Mouse (Mus musculus) heart, postnatal 0 days (tissue): Measurements from ENCODE around the gene Pafah1b1. TPM values are rescaled to one million over a fixed set of nuclear protein-coding genes. Genes with fewer than 3 reads are reported as not detected.

ENCODE experiments used
- ATAC-seq: fragments of 200-750 bp; cut with Nextera tagmentation; 2 replicates; pipeline ENCODE4 v1.8.0; 2017; ENCODE audit warnings: low read depth, moderate number of reproducible peaks, moderate library complexity; ENCODE audit not compliant: insufficient read depth
- DNase-seq: peaks from one replicate; pipeline ENCODE4 v3.0.0-alpha.2; 2016; ENCODE audit warnings: low spot score
- H3K27ac ChIP-seq: fragments of 300-500 bp; sonication (generic); 2 replicates; pipeline ENCODE4 v1.5.1; 2014; ENCODE audit warnings: low read depth, mild to moderate bottlenecking
- H3K27me3 ChIP-seq: fragments of 300-500 bp; sonication (generic); 2 replicates; pipeline ENCODE4 v1.6.1; 2014; ENCODE audit warnings: low read length, mixed read lengths; ENCODE audit not compliant: control insufficient read depth, insufficient read depth
- H3K36me3 ChIP-seq: fragments of 300-500 bp; sonication (generic); replicated peaks from 2 replicates; pipeline ENCODE4 v1.6.1; 2014; ENCODE audit warnings: low read length, mixed read lengths; ENCODE audit not compliant: control insufficient read depth, insufficient read depth
- H3K4me1 ChIP-seq: fragments of 300-500 bp; sonication (generic); 2 replicates; pipeline ENCODE4 v1.6.1; 2014; ENCODE audit warnings: antibody characterized with exemption; ENCODE audit not compliant: control insufficient read depth, insufficient read depth
- H3K4me2 ChIP-seq: fragments of 300-500 bp; sonication (generic); 2 replicates; pipeline ENCODE4 v1.6.1; 2014; ENCODE audit warnings: low read depth, mild to moderate bottlenecking, low read length, moderate library complexity
- H3K4me3 ChIP-seq: fragments of 300-500 bp; sonication (generic); 2 replicates; pipeline ENCODE4 v1.5.1; 2014; ENCODE audit warnings: low read depth, low read length
- H3K9ac ChIP-seq: fragments of 300-500 bp; sonication (generic); replicated peaks from 2 replicates; pipeline ENCODE4 v1.6.1; 2014; ENCODE audit warnings: low read depth, low read length, mixed read lengths
- H3K9me3 ChIP-seq: fragments of 300-500 bp; sonication (generic); replicated peaks from 2 replicates; pipeline ENCODE4 v1.6.1; 2016; ENCODE audit warnings: low read length; ENCODE audit not compliant: control insufficient read depth
- CTCF ChIP-seq: IDR thresholded peaks from 2 replicates; pipeline ENCODE4 v1.5.1; 2016; ENCODE audit warnings: antibody characterized with exemption, control low read depth, low read depth
- EP300 ChIP-seq: IDR thresholded peaks from 2 replicates; pipeline ENCODE4 v1.6.1; 2016; ENCODE audit warnings: antibody characterized with exemption, low read depth
- WGBS: fragments of 180-500 bp; shearing (Covaris S2); extraction: QIAGEN DNeasy Blood & Tissue Kit; methylation state at CpG from one replicate; pipeline ENCODE4 v1.1.7; 2014; 5-methylcytosine and 5-hydroxymethylcytosine counted together
- polyA plus RNA-seq: library from polyadenylated mRNA; unstranded; fragments of >200 nt; fragmentation: Nextera tagmentation; extraction: Ambion mirVana; gene quantifications from 2 replicates; pipeline ENCODE4 v1.2.1, GENCODE M21; 2015
- total RNA-seq: library from RNA; depleted of rRNA; stranded (reverse); fragments of >200 nt; gene quantifications from 2 replicates; pipeline ENCODE4 v1.2.3, GENCODE M21; 2014; ENCODE audit warnings: low replicate concordance

Gene Pafah1b1
- total and polyA plus RNA-seq, 2 experiments from 2014 or later = 62.9 to 78.4 TPM

DNA sequence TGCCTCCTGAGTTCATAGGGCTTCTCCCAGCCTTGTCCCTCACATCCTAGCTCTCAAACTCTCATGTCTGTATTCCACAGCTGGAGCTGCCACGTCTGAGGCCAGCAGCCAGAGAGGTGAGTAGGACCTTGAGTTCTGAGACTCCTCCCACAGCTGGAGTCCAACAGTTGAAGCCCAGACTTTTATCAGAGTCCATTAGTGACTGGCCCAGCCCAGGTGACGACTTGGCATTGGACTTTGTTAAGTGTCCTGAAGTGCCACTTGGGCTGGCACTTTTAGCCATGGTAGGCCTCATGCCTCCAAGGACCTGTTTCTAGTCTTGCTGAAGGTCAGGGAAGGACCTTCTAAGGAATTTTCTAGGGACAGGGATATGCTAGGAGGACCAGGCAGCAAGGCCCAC lies 32.2 kb upstream of the Pafah1b1 start:
- ATAC-seq (peak; percentile 92), DNase-seq (peak; percentile 76)
- no peaks in the 10 kb centered on the region for H3K9me3 ChIP-seq
- 24% methylated on average over 2 of the region's 2 CpGs for WGBS
- no peaks in the 10 kb centered on the region for H3K4me1 ChIP-seq
- H3K36me3 ChIP-seq = no peaks in the 10 kb centered on the region
- no peak overlapping the region for H3K4me3 ChIP-seq
- no peaks in the 10 kb centered on the region for H3K27me3 ChIP-seq
- H3K4me2 ChIP-seq = no peak overlapping the region
- no peak overlapping the region for H3K9ac ChIP-seq
- peak overlapping the region; percentile 84 for H3K27ac ChIP-seq
- TF ChIP-seq EP300 (no peak), CTCF (no peak)

DNA sequence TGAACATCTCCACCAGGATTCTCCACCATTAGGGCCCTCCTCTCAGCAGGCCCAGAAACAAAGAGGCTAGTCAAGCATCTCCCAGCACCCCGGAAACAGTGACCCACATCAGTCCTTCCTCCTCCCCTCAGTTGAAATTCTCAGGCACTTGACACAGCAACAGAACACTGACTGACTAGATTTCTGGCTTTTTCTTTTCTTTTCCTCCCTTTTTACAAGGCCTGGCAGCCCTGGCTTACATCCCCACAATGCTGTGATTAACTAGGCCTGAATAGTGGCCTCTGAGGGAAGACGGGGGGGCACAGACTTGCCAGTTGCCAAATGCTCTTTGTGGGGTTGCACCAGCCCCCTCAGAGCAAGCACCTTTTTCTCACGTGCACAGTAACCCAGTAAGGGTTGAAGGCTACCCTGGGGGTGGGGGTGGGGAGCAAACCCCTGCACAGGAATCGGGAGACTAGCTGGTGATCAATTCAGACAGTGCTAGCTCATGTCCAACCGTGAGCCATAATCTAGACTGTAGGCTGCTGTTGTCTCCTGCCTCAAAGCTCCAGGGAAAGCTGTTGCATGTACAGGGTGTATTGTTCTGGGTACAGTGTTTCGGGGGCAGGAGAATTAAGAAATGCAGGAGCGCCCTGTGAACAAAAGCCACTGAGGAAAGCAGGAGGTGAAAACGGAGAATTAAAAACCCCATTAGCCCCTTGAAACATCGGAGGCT lies 27.0 kb upstream of the Pafah1b1 start:
- ATAC-seq = no peak
- Histone ChIP-seq H3K4me3 (no peak overlapping the region), H3K9ac (no peak overlapping the region), H3K4me1 (0 out of 2 replicates have a peak, but pooled peaks cover 6% of the 10 kb centered on the region), H3K9me3 (no peaks in the 10 kb centered on the region), H3K36me3 (no peaks in the 10 kb centered on the region), H3K4me2 (no peak overlapping the region), H3K27me3 (no peaks in the 10 kb centered on the region), H3K27ac (no peak overlapping the region)
- DNase-seq = no peak
- no peak for TF ChIP-seq EP300
- no peak for TF ChIP-seq CTCF
- 74% methylated on average over 9 of the region's 9 CpGs for WGBS

DNA sequence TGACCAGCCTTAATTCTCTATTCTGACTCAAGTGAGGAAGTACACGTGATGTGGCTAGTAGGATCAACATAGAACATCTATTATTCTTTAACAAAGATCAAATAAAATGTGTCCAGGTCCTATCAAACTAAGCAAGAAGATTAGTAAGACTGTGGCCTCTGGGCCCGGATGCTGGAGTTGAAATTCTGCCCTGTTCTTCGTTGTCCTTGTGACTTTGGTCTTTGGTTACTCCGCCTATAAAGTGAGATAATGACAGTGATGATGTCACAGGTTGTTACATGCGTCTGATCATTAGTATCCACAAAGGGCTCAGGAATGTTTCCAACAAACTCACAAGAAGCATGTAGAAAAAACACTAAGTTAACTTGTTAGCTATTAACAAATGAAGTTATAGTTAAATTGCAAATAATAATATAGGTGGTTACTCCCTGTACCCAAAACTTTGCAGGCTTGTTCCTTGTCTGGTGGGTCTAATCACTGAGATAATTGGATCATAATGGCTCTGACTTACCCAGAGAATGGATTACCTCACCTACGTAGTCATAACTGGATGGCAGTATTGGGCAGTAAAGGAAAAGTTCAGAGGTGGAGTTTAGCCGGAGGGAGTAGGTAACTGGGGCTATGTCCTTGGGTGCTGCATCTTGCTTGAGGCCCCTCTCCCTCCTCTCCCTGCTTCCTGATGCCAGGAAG lies 26.3 kb upstream of the Pafah1b1 start:
- Histone ChIP-seq H3K4me2 (no peak overlapping the region), H3K27me3 (no peaks in the 10 kb centered on the region), H3K4me3 (no peak overlapping the region), H3K9me3 (no peaks in the 10 kb centered on the region), H3K27ac (no peak overlapping the region), H3K9ac (no peak overlapping the region), H3K4me1 (0 out of 2 replicates have a peak, but pooled peaks cover 6% of the 10 kb centered on the region), H3K36me3 (no peaks in the 10 kb centered on the region)
- DNase-seq (no peak), ATAC-seq (no peak)
- 72% methylated on average over 7 of the region's 7 CpGs for WGBS
- TF ChIP-seq EP300 (no peak), CTCF (no peak)

DNA sequence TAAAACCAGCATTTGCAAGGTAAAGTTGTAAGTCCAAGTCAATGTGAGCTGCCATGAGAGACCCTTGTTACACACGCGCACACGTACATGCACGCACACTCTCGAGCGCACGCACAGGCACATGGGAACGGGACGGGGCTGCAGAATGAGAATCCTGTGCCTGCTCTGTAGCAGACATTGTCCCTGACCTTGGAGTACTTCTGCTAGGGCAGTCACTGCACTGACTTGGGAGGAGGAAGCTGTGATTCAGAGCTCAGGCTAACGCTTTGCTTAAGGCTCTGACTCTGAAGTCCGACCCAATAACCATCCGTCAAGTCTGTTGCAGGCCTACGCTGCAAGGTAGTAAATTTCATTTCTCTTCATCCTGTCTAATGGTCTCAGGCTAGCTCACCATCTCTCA lies 24.8 kb upstream of the Pafah1b1 start:
- Histone ChIP-seq H3K4me3 (no peak overlapping the region), H3K9ac (no peak overlapping the region), H3K36me3 (no peaks in the 10 kb centered on the region), H3K27ac (peak overlapping the region; percentile 84), H3K4me1 (0 out of 2 replicates have a peak, but pooled peaks cover 6% of the 10 kb centered on the region), H3K4me2 (no peak overlapping the region), H3K27me3 (no peaks in the 10 kb centered on the region), H3K9me3 (no peaks in the 10 kb centered on the region)
- no peak for ATAC-seq
- DNase-seq = no peak
- TF ChIP-seq CTCF (no peak), EP300 (no peak)
- WGBS = 81% methylated on average over 13 of the region's 13 CpGs

DNA sequence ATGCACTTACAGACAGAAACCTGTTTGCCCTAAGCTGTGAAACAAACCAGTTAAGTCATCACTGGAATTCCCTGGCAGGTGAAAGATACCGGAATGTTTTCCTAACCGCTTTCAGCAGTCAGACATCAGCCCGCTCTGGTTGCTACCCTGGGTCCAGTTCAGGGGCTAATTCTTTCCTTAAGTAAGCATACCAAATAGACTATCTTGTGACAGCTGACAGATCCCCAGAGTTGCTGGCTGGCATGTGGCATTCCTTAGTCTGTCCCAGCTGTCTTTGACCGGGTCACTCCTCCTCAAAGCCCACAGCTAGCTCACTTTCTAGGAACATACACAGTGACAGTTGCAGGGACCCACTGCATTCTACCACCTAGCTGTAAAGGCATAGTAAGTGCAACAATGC lies 23.6 kb upstream of the Pafah1b1 start:
- peak; percentile 85 for ATAC-seq
- Histone ChIP-seq H3K27ac (peak overlapping the region; percentile 84), H3K4me3 (no peak overlapping the region), H3K4me1 (0 out of 2 replicates have a peak, but pooled peaks cover 6% of the 10 kb centered on the region), H3K4me2 (no peak overlapping the region), H3K9me3 (no peaks in the 10 kb centered on the region), H3K9ac (no peak overlapping the region), H3K36me3 (no peaks in the 10 kb centered on the region), H3K27me3 (no peaks in the 10 kb centered on the region)
- peak; percentile 61 for DNase-seq
- no peak for TF ChIP-seq CTCF
- peak; percentile 63 for TF ChIP-seq EP300
- 20% methylated on average over 4 of the region's 4 CpGs for WGBS
